Mouse (Mus musculus) liver, embryonic 14.5 days (tissue): ENCODE results near the gene Abtb2. TPM values are rescaled to one million over a fixed set of nuclear protein-coding genes. Genes with fewer than 3 reads are reported as not detected.

Experiments used
- ATAC-seq: fragments of 200-750 bp; cut with Nextera tagmentation; 2 replicates; pipeline ENCODE4 v1.8.0; 2017; ENCODE audit warnings: moderate number of reproducible peaks, mild to moderate bottlenecking, moderate library complexity; ENCODE audit not compliant: insufficient read depth
- DNase-seq, 3 experiments: peaks; one replicate each; pipeline ENCODE4 v3.0.0-alpha.2; 2012 to 2013; ENCODE audit warnings: low read depth in 3 of 3, low spot score in 3 of 3
- H3K27ac ChIP-seq: fragments of 300-500 bp; sonication (generic); 2 replicates; pipeline ENCODE4 v1.5.1; 2014; ENCODE audit warnings: moderate library complexity, mild to moderate bottlenecking, control low read depth, inconsistent platforms
- H3K27me3 ChIP-seq: fragments of 300-500 bp; sonication (generic); 2 replicates; pipeline ENCODE4 v1.6.1; 2014; ENCODE audit warnings: mild to moderate bottlenecking, low read length, moderate library complexity; ENCODE audit not compliant: control insufficient read depth, insufficient read depth
- H3K36me3 ChIP-seq: fragments of 300-500 bp; sonication (generic); replicated peaks from 2 replicates; pipeline ENCODE4 v1.6.1; 2014; ENCODE audit warnings: low read depth; ENCODE audit not compliant: control insufficient read depth, insufficient read depth
- H3K4me1 ChIP-seq, 2 experiments: fragments of 200-500 bp in 1 of 2; fragments of 300-500 bp in 1 of 2; sonication (generic) in 1 of 2; replicated peaks; 2 replicates each; pipeline ENCODE4 v1.6.1; 2012 to 2014; ENCODE audit warnings: antibody characterized with exemption in 1 of 2, inconsistent platforms in 1 of 2, low read length in 1 of 2; ENCODE audit not compliant: control insufficient read depth in 2 of 2, insufficient read depth in 2 of 2
- H3K4me2 ChIP-seq: fragments of 300-500 bp; sonication (generic); 2 replicates; pipeline ENCODE4 v1.6.1; 2014; ENCODE audit warnings: low read depth, mild to moderate bottlenecking, control low read depth, moderate library complexity
- H3K4me3 ChIP-seq, 2 experiments: fragments of 200-500 bp in 1 of 2; fragments of 300-500 bp in 1 of 2; sonication (generic) in 1 of 2; 2 replicates each; pipeline ENCODE4 v1.5.1; 2012 to 2014; ENCODE audit warnings: low read depth in 2 of 2, low read length in 2 of 2, mild to moderate bottlenecking in 2 of 2, control low read depth in 1 of 2, inconsistent platforms in 1 of 2, moderate library complexity in 1 of 2; ENCODE audit not compliant: insufficient read depth in 1 of 2
- H3K9ac ChIP-seq: fragments of 300-500 bp; sonication (generic); replicated peaks from 2 replicates; pipeline ENCODE4 v1.6.1; 2014; ENCODE audit warnings: mild to moderate bottlenecking, control low read depth, moderate library complexity
- H3K9me3 ChIP-seq: fragments of 300-500 bp; sonication (generic); 2 replicates; pipeline ENCODE4 v1.6.1; 2016; ENCODE audit warnings: low read length, mixed read lengths; ENCODE audit not compliant: control insufficient read depth
- CTCF ChIP-seq: IDR thresholded peaks from 2 replicates; pipeline ENCODE4 v1.5.1; 2016; ENCODE audit warnings: antibody characterized with exemption, low read depth, control low read depth
- EP300 ChIP-seq: IDR thresholded peaks from 2 replicates; pipeline ENCODE4 v1.6.1; 2016; ENCODE audit warnings: antibody characterized with exemption, low read depth
- WGBS: fragments of 180-500 bp; shearing (Covaris S2); extraction: QIAGEN DNeasy Blood & Tissue Kit; methylation state at CpG from one replicate; pipeline ENCODE4 v1.1.7; 2014; ENCODE audit not compliant: insufficient replicate concordance; 5-methylcytosine and 5-hydroxymethylcytosine counted together
- polyA plus RNA-seq, 2 experiments: library from polyadenylated mRNA; depleted of rRNA in 1 of 2; stranded (reverse) in 1 of 2; unstranded in 1 of 2; fragments of >200 nt; fragmentation: Nextera tagmentation in 1 of 2; extraction: Ambion mirVana in 1 of 2; gene quantifications; 2 replicates each; pipeline versions ENCODE4 v1.2.1 to v1.2.3; 2012 to 2014

Abtb2 gene
- polyA plus RNA-seq, 2 experiments, result 1.2 to 1.7 TPM

DNA sequence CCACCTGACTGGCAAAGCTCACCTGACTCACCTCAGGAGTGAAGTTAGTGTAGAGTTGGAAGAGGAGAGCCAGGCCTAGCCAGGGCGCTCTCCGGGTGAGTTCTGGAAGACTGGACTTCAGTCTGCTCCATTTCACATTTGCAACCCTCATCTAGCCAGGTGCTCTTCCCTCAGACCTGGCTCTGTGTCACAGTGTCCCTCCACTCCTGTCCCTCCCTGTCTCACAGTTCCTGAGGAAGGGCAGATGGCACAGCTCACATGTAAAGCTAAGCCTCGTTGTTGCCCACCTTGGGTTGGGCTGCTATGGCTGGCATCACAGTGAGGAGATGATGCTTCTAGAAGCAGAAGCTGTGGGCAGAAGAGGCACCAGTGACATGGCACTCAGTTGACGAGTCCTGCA lies 139.7 kb downstream of the Abtb2 start:
- H3K36me3 ChIP-seq, result no peaks in the 10 kb centered on the region
- no peak for TF ChIP-seq CTCF
- TF ChIP-seq EP300, result no peak
- H3K4me3 ChIP-seq, result no peak overlapping the region
- no peak overlapping the region for H3K9ac ChIP-seq
- no peak overlapping the region for H3K4me2 ChIP-seq
- no peak overlapping the region for H3K27ac ChIP-seq
- H3K27me3 ChIP-seq, result no peaks in the 10 kb centered on the region
- DNase-seq (no peak), ATAC-seq (no peak)
- peaks cover 5 to 12% of the 10 kb centered on the region in 2 experiments for H3K4me1 ChIP-seq
- H3K9me3 ChIP-seq, result no peaks in the 10 kb centered on the region
- 74% methylated on average over 4 of the region's 4 CpGs for WGBS

GRCm38 (mm10) chr2:103706226-103706625 lies 140.1 kb downstream of the Abtb2 start:
- no peak for DNase-seq

DNA sequence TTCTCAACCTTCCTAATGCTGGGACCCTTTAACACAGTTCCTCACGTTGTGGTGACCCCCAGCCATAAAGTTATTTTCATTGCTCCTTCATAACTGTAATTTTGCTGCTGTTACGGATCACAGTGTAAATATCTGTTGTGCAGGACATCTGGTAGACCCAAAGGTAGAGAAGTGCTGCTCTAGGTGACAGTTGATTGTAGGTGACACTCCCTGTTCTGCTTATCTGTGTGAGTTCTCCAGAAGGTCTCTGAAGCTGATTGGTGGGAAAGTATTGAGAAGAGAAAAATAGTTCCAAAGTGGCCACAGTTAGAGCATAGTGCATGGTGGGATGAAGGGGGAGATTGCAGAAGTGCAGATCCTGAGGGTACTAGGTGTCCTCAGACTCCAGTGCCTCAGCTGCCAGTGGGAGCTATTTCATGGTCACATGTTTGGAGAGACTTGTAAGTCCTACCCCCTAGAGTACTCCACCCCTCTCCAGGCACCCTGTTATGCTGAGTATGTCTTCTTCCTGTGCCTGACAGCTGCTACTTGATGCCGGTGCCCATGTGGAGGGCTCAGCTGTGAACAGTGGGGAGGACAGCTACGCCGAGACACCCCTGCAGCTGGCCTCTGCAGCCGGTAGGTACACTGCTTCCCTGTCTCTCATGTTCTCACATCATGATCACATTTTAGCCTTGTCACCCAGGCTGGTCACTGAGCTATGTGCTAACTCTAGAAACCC lies 141.1 kb downstream of the Abtb2 start:
- no peaks in the 10 kb centered on the region for H3K9me3 ChIP-seq
- H3K4me3 ChIP-seq, result no peak overlapping the region
- DNase-seq, result no peak
- ATAC-seq, result peak; percentile 77
- no peak overlapping the region for H3K9ac ChIP-seq
- WGBS, result 44% methylated on average over 6 of the region's 6 CpGs
- H3K27me3 ChIP-seq, result no peaks in the 10 kb centered on the region
- no peak overlapping the region for H3K4me2 ChIP-seq
- peaks cover 5 to 12% of the 10 kb centered on the region in 2 experiments for H3K4me1 ChIP-seq
- no peak overlapping the region for H3K27ac ChIP-seq
- no peaks in the 10 kb centered on the region for H3K36me3 ChIP-seq
- no peak for TF ChIP-seq CTCF
- 0 out of 2 replicates have a peak, but pooled peaks have one; percentile 32 for TF ChIP-seq EP300

More at GRCm38 (mm10) chr2:103706226-103706625, 140.1 kb downstream of the Abtb2 start:
- Histone ChIP-seq H3K4me2 (no peak overlapping the region), H3K27ac (no peak overlapping the region), H3K9me3 (no peaks in the 10 kb centered on the region), H3K27me3 (no peaks in the 10 kb centered on the region), H3K4me3 (no peak overlapping the region), H3K36me3 (no peaks in the 10 kb centered on the region), H3K9ac (no peak overlapping the region), H3K4me1 (peaks cover 5 to 12% of the 10 kb centered on the region in 2 experiments)
- ATAC-seq, result no peak
- TF ChIP-seq CTCF (no peak), EP300 (no peak)
- 39% methylated on average over 11 of the region's 11 CpGs for WGBS

DNA sequence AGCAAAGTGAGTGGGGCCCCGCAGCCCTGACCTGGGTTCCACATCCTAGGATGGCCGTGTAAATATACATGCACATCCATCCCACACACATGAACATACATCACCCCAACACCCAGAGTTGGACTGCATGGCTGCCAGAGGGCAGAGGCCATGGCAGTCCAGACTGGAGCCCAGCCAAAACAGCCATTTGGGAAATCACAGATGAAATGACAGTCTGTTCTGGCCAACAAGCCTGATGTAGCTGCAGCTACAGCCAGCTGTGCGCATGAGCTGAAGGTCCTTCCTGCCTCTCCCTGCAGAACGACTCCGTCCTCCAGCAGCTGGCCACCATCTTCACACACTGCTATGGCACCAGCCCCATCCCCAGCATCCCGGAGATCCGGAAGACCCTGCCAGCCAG lies 144.7 kb downstream of the Abtb2 start:
- 68% methylated on average over 7 of the region's 7 CpGs for WGBS
- Histone ChIP-seq H3K9me3 (no peaks in the 10 kb centered on the region), H3K4me2 (no peak overlapping the region), H3K9ac (no peak overlapping the region), H3K4me1 (peaks cover 5 to 12% of the 10 kb centered on the region in 2 experiments), H3K4me3 (no peak overlapping the region), H3K36me3 (no peaks in the 10 kb centered on the region), H3K27me3 (no peaks in the 10 kb centered on the region), H3K27ac (no peak overlapping the region)
- no peak for ATAC-seq
- DNase-seq, result no peak
- TF ChIP-seq EP300 (no peak), CTCF (no peak)

GRCm38 (mm10) chr2:103713831-103714230 lies 147.7 kb downstream of the Abtb2 start:
- no peak overlapping the region for H3K4me2 ChIP-seq
- no peaks in the 10 kb centered on the region for H3K27me3 ChIP-seq
- DNase-seq (no peak), ATAC-seq (peak; percentile 51; the same call in 1 of the 2 replicates)
- no peaks in the 10 kb centered on the region for H3K36me3 ChIP-seq
- H3K4me1 ChIP-seq, result no peaks in the 10 kb centered on the region
- no peak for TF ChIP-seq CTCF
- TF ChIP-seq EP300, result no peak
- H3K9me3 ChIP-seq, result no peaks in the 10 kb centered on the region
- no peak overlapping the region for H3K27ac ChIP-seq
- no peak overlapping the region for H3K4me3 ChIP-seq
- 60% methylated on average over 7 of the region's 7 CpGs for WGBS
- no peak overlapping the region for H3K9ac ChIP-seq
